Mouse (Mus musculus): Measurements from ENCODE around the gene Gm614. TPM values are rescaled to one million over a fixed set of nuclear protein-coding genes. Genes with fewer than 3 reads are reported as not detected.

The Gm614 gene
- total and polyA plus RNA-seq, 3 experiments: 0.64 to 6.5 (median 1.3) TPM

DNA sequence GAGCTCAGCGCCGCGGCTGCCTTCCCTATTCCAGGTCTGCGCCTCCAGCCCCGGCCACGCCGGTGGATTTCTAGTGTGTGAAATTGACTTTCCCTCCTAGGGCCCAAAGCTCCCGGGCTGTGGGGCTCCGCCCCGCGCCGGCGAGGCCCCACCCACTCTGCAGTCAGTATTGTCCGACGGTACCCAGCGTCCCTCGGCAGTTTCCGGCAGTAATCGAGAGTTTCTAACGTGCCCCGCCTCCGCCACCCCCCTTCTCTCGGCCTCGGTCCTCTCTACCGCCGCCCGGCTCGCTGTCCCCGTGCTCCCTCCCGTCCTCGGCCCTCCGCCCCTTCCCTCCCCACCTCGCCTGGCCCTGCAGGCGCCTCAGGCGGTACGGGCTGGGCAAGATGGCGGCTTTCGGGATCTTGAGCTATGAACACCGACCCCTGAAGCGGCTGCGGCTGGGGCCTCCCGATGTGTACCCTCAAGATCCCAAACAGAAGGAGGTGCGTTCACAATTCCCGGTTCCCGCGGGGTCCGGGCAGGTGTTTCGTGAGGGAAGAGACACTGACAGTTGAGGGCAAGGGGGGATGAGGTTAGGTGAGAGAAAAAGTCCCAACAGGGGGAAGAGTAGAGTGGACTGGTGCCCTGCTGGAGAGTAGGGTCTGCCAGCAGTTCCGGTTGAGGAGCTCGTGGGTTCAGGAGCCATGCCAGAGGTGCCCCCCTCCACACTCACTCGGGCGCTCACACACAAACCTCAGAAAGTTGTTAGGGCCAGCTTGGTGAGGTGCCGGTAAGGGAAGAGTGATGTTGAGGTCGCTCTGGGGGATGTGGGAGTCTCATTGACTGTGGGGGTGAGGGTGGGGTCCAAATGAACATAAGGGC, 10.3 kb upstream of the Gm614 start, which contains the start of gene Med12:
TSS of gene Med12 (plus strand) at position 156 of the 864 bp plus-strand sequence.
- DNase-seq (ENCODE audit: extremely low read depth): peak; percentile 87
- Histone ChIP-seq H3K27me3 (replicated peaks) (no peaks in the 10 kb centered on the region), H3K4me1 (ENCODE audit: control insufficient read depth in 1 of 2, insufficient read depth in 2 of 2) (peaks cover 0 to 39% of the 10 kb centered on the region in 2 experiments; a peak in 2 of 4 replicates), H3K4me2 (ENCODE audit: insufficient read depth, low read depth, poor library complexity, severe bottlenecking) (peak within 1 kb of the TSS; percentile 89), H3K9me3 (replicated peaks; ENCODE audit: low read length) (no peaks in the 10 kb centered on the region), H3K9ac (ENCODE audit: insufficient read depth, low read depth) (peak within 1 kb of the TSS; percentile 97), H3K27ac (ENCODE audit: insufficient read depth, low read depth) (peak within 1 kb of the TSS; percentile 75), H3K4me3 (replicated peaks in 1 of 3; ENCODE audit: low read depth in 2 of 3, low read length in 2 of 3, poor library complexity in 1 of 3) (peak within 1 kb of the TSS; percentile 66 to 84 (median 71)), H3K79me2 (replicated peaks; ENCODE audit: control insufficient read depth, extremely low read depth, insufficient read depth, poor library complexity, severe bottlenecking) (peaks cover 10% of the 10 kb centered on the region; the same call in 1 of the 2 replicates), H3K36me3 (replicated peaks in 1 of 2; ENCODE audit: control insufficient read depth in 1 of 2, insufficient read depth in 1 of 2, low read length in 1 of 2) (peaks cover 25 to 37% of the 10 kb centered on the region in 2 experiments)
- TF ChIP-seq IRF4 (IDR thresholded peaks at IDR 0.05; ENCODE audit: low read depth, low read length): peak; percentile 44; the same call in 1 of the 2 replicates
- no peak for TF ChIP-seq MEF2A (IDR thresholded peaks at IDR 0.05; ENCODE audit: borderline replicate concordance, low read depth, low read length)
- peak; percentile 72 for TF ChIP-seq POLR2A (IDR thresholded peaks at IDR 0.05; ENCODE audit: low read depth, low read length)
- TF ChIP-seq MAZ (IDR thresholded peaks at IDR 0.05; ENCODE audit: low read depth, low read length): peak; percentile 73; the same call in 1 of the 2 replicates
- 0 out of 2 replicates have a peak, but pooled peaks have one; percentile 59 for TF ChIP-seq TBP (conservative IDR thresholded peaks at IDR 0.05; ENCODE audit: low read depth, low read length)
- TF ChIP-seq USF1 (IDR thresholded peaks at IDR 0.05; ENCODE audit: low read depth, low read length): no peak
- no peak for TF ChIP-seq MAX (IDR thresholded peaks at IDR 0.05; ENCODE audit: low read length)
- 0 out of 2 replicates have a peak, but pooled peaks have one; percentile 28 for TF ChIP-seq NELFE (IDR thresholded peaks at IDR 0.05; ENCODE audit: low read depth, low read length)
- peak; percentile 41; the same call in 1 of the 2 replicates for TF ChIP-seq UBTF (IDR thresholded peaks at IDR 0.05; ENCODE audit: low read depth, low read length)
- TF ChIP-seq MYC (IDR thresholded peaks at IDR 0.05; ENCODE audit: low read depth, low read length): no peak
- no peak for TF ChIP-seq CTCF (conservative IDR thresholded peaks at IDR 0.05 in 1 of 2, IDR thresholded peaks at IDR 0.05 in 1 of 2; ENCODE audit: low read depth in 2 of 2, low read length in 2 of 2)
- peak; percentile 38; the same call in 1 of the 2 replicates for TF ChIP-seq TCF12 (IDR thresholded peaks at IDR 0.05; ENCODE audit: low read depth, low read length)
- no peak for TF ChIP-seq E2F4 (IDR thresholded peaks at IDR 0.05; ENCODE audit: insufficient replicate concordance, low read depth, low read length)
- in situ Hi-C loops (cut with MboI; ENCODE audit: low pct_ligation_motif_present, low pct_unique_long_range_greater_than_20kb, low sequenced_read_pairs) (no loop called here), dilution Hi-C loops (cut with MboI; ENCODE audit: extremely low pct_ligation_motif_present, extremely low pct_unique_long_range_greater_than_20kb, low sequenced_read_pairs) (no loop called here)

- Histone ChIP-seq H3K4me1 (ENCODE audit: control insufficient read depth in 1 of 2, insufficient read depth in 2 of 2) (peaks cover 0 to 44% of the 10 kb centered on the region in 2 experiments; a peak in 2 of 4 replicates), H3K9me3 (replicated peaks; ENCODE audit: low read length) (no peaks in the 10 kb centered on the region), H3K36me3 (replicated peaks in 1 of 2; ENCODE audit: control insufficient read depth in 1 of 2, insufficient read depth in 1 of 2, low read length in 1 of 2) (peaks cover 18 to 30% of the 10 kb centered on the region in 2 experiments), H3K4me2 (ENCODE audit: insufficient read depth, low read depth, poor library complexity, severe bottlenecking) (peak overlapping the region; percentile 82), H3K27ac (ENCODE audit: insufficient read depth, low read depth) (peak overlapping the region; percentile 75), H3K9ac (ENCODE audit: insufficient read depth, low read depth) (peak overlapping the region; percentile 70), H3K4me3 (replicated peaks in 1 of 3; ENCODE audit: low read depth in 2 of 3, low read length in 2 of 3, poor library complexity in 1 of 3) (peak overlapping the region in 2 of 3 experiments; percentile 35 to 66), H3K79me2 (replicated peaks; ENCODE audit: control insufficient read depth, extremely low read depth, insufficient read depth, poor library complexity, severe bottlenecking) (peaks cover 10% of the 10 kb centered on the region; the same call in 1 of the 2 replicates), H3K27me3 (replicated peaks) (no peaks in the 10 kb centered on the region)
- dilution Hi-C loops (cut with MboI; ENCODE audit: extremely low pct_ligation_motif_present, extremely low pct_unique_long_range_greater_than_20kb, low sequenced_read_pairs): no loop called here
- in situ Hi-C loops (cut with MboI; ENCODE audit: low pct_ligation_motif_present, low pct_unique_long_range_greater_than_20kb, low sequenced_read_pairs): no loop called here
- DNase-seq (ENCODE audit: extremely low read depth): no peak
- TF ChIP-seq TBP (conservative IDR thresholded peaks at IDR 0.05; ENCODE audit: low read depth, low read length): no peak
- TF ChIP-seq GABPA (IDR thresholded peaks at IDR 0.05; ENCODE audit: insufficient replicate concordance, low read depth, low read length): no peak
- TF ChIP-seq ZMIZ1 (IDR thresholded peaks at IDR 0.05; ENCODE audit: low read depth, low read length): no peak
- no peak for TF ChIP-seq IRF4 (IDR thresholded peaks at IDR 0.05; ENCODE audit: low read depth, low read length)
Observed at GRCm38 (mm10) chrX:101273410-101273809, 9.6 kb upstream of the Gm614 start.

All from CH12.LX (cell line).